Mouse (Mus musculus): ENCODE measurements around the gene Madcam1. TPM values are rescaled to one million over a fixed set of nuclear protein-coding genes. Genes with fewer than 3 reads are reported as not detected.

Madcam1 gene
- polyA plus RNA-seq, 1 experiment from 2014 or later: 31.8 TPM

DNA sequence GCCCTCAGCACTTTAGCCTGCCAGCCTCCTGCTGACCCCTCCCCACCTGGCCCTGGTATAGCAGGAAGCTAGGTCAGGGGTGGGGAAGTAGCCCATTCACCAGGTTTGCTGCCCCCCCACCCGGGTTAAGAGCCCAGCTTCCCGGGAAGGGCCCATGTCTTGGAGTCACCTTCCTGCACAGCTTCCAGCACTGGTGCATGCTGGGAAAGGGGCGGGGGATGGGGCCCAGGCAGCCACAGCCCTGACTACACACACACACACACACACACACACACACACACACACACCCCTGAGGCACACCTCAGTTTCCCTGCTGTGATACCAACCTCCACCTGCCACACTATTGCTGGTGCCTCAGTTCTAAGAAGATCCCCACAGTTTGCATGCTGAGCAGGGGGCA is 2.5 kb upstream of the Madcam1 start:
- no peaks in the 10 kb centered on the region for H3K27me3 ChIP-seq (replicated peaks; ENCODE audit: control insufficient read depth, insufficient read depth, low read length)
- H3K36me3 ChIP-seq (ENCODE audit: control insufficient read depth, insufficient read depth, low read length): no peaks in the 10 kb centered on the region
- 52% methylated on average over 3 of the region's 3 CpGs for WGBS
- no peak overlapping the region for H3K4me3 ChIP-seq (ENCODE audit: low read length)
- H3K4me2 ChIP-seq (ENCODE audit: low read depth, low read length): no peak overlapping the region
- H3K4me1 ChIP-seq (ENCODE audit: control insufficient read depth, insufficient read depth, low read length): no peaks in the 10 kb centered on the region
- ATAC-seq: 0 out of 2 replicates have a peak, but pooled peaks have one; percentile 11
- H3K9ac ChIP-seq (ENCODE audit: low read depth, low read length): no peak overlapping the region; the same call in 1 of the 2 replicates
- no peak overlapping the region for H3K27ac ChIP-seq (ENCODE audit: low read length)
- no peaks in the 10 kb centered on the region for H3K9me3 ChIP-seq (ENCODE audit: control insufficient read depth, low read length)

DNA sequence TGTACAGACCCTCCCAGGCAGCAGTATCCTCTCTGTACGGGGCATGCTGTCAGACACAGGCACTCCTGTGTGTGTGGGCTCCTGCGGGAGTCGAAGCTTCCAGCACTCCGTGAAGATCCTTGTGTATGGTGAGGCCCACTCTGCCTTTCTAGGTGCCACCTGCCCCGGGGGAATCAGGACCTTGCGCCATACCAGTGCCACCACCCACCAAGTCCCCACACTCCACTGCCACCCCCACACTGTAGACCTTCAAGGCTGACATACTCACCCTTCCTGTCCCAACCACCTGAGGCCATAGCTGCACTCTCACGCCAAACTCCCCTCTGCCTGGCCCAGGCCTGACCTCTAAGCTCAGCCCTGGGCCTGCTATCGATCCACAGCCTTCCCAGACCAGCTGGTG is 692 bp downstream of the Madcam1 start:
- no peak overlapping the region for H3K4me2 ChIP-seq (ENCODE audit: low read depth, low read length)
- peaks cover under 1% of the 10 kb centered on the region; the same call in 1 of the 2 replicates for H3K4me1 ChIP-seq (ENCODE audit: control insufficient read depth, insufficient read depth, low read length)

DNA sequence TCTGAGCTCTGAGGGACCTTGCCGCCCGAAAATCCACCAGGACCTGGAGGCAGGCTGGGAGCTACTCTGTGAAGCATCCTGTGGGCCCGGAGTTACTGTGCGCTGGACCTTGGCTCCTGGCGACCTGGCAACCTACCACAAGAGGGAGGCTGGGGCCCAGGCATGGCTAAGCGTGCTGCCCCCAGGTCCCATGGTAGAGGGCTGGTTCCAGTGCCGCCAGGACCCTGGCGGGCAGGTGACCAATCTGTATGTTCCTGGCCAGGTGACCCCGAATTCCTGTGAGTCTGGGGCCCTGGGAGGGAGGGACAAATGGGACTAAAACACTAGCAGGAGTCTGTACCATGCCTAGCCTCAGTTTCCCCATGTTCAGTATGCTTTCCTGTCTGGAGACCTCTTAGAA is 2.1 kb downstream of the Madcam1 start:
- Histone ChIP-seq H3K27ac (ENCODE audit: low read length) (no peak overlapping the region), H3K9ac (ENCODE audit: low read depth, low read length) (0 out of 2 replicates have a peak overlapping the region, but pooled peaks have one; percentile 21), H3K4me3 (ENCODE audit: low read length) (no peak overlapping the region), H3K4me1 (ENCODE audit: control insufficient read depth, insufficient read depth, low read length) (peaks cover 12% of the 10 kb centered on the region), H3K36me3 (ENCODE audit: control insufficient read depth, insufficient read depth, low read length) (no peaks in the 10 kb centered on the region), H3K4me2 (ENCODE audit: low read depth, low read length) (no peak overlapping the region), H3K27me3 (replicated peaks; ENCODE audit: control insufficient read depth, insufficient read depth, low read length) (no peaks in the 10 kb centered on the region), H3K9me3 (ENCODE audit: control insufficient read depth, low read length) (no peaks in the 10 kb centered on the region)
- 69% methylated on average over 9 of the region's 9 CpGs for WGBS
- ATAC-seq: no peak

More for the DNA sequence above, 692 bp downstream of the Madcam1 start:
- Histone ChIP-seq H3K4me3 (ENCODE audit: low read length) (0 out of 2 replicates have a peak overlapping the region, but pooled peaks have one; percentile 2), H3K9me3 (ENCODE audit: control insufficient read depth, low read length) (no peaks in the 10 kb centered on the region), H3K36me3 (ENCODE audit: control insufficient read depth, insufficient read depth, low read length) (no peaks in the 10 kb centered on the region), H3K27ac (ENCODE audit: low read length) (no peak overlapping the region), H3K27me3 (replicated peaks; ENCODE audit: control insufficient read depth, insufficient read depth, low read length) (no peaks in the 10 kb centered on the region), H3K9ac (ENCODE audit: low read depth, low read length) (no peak overlapping the region)
- no peak for ATAC-seq
- WGBS: 82% methylated on average over 8 of the region's 8 CpGs

DNA sequence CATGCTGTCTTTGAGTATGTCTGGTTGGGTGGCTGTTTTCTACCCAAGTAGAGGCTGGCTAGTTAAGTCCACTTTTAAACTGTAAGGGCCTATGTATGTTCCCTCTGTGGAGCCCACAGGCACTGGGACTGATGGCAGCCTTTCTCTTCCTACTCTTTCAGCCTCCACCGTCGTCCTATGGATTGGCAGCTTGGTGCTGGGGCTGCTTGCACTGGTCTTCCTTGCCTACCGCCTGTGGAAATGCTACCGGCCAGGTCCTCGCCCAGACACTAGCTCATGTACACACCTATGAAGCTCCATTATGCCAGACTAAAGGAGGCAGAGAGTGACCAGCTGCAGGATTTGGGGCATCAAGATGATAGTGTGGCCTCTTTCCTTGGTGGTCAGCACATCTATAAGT is 3.7 kb downstream of the Madcam1 start:
- no peak overlapping the region for H3K4me2 ChIP-seq (ENCODE audit: low read depth, low read length)
- ATAC-seq: no peak
- no peak overlapping the region for H3K27ac ChIP-seq (ENCODE audit: low read length)
- WGBS: 82% methylated on average over 5 of the region's 5 CpGs
- H3K36me3 ChIP-seq (ENCODE audit: control insufficient read depth, insufficient read depth, low read length): no peaks in the 10 kb centered on the region
- H3K4me3 ChIP-seq (ENCODE audit: low read length): no peak overlapping the region
- no peak overlapping the region for H3K9ac ChIP-seq (ENCODE audit: low read depth, low read length)
- H3K4me1 ChIP-seq (ENCODE audit: control insufficient read depth, insufficient read depth, low read length): peaks cover 12% of the 10 kb centered on the region
- no peaks in the 10 kb centered on the region for H3K9me3 ChIP-seq (ENCODE audit: control insufficient read depth, low read length)
- H3K27me3 ChIP-seq (replicated peaks; ENCODE audit: control insufficient read depth, insufficient read depth, low read length): no peaks in the 10 kb centered on the region

DNA sequence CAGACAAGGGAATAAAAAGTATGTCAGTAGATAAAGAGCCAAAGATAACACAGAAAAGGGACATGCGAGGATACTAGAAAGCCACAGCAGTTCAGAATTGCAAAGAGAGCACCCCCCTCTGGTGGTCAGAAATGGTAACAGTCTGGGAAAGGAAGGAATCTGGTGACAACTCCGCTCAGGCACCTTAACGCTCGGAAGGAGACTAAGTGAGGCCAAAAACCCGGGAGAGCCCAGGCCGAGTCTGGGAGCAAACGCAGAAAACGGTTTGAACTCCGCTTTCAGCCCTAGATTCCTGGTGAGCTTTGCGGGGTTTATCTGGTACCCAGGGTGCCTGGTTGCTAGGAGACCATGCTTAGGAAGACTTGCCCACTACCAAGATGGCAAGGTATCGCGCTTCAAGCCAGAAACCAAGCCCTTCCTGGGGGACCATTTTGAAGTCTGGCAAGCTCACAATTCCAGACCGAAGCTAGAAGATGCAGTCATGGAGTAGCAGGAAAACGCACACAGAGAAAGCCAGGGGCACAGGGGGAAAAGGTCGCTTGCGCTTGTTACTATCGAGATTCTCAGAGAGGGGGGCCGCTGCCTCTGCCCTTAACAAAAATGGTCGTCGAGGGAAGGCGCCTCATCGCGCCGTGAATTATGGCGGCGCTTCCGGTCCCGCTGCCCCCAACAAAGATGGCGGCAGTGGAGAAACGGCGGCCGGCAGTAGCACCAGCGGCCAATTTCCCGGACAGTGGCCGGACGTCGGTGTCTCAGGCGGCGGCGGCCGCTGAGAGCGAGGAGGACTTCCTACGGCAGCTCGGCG is 4.6 kb downstream of the Madcam1 start, which contains the start of gene Tpgs1:
Gene Tpgs1 (plus strand): TSS at position 599 of the 805 bp plus-strand sequence.
- Histone ChIP-seq H3K9ac (ENCODE audit: low read depth, low read length) (peak within 1 kb of the TSS; percentile 90), H3K27ac (ENCODE audit: low read length) (peak within 1 kb of the TSS; percentile 92), H3K36me3 (ENCODE audit: control insufficient read depth, insufficient read depth, low read length) (no peaks in the 10 kb centered on the region), H3K9me3 (ENCODE audit: control insufficient read depth, low read length) (no peaks in the 10 kb centered on the region), H3K27me3 (replicated peaks; ENCODE audit: control insufficient read depth, insufficient read depth, low read length) (no peaks in the 10 kb centered on the region), H3K4me3 (ENCODE audit: low read length) (peak within 1 kb of the TSS; percentile 93), H3K4me2 (ENCODE audit: low read depth, low read length) (peak within 1 kb of the TSS; percentile 91), H3K4me1 (ENCODE audit: control insufficient read depth, insufficient read depth, low read length) (peaks cover 12% of the 10 kb centered on the region)
- WGBS: under 1% methylated on average over 45 of the region's 45 CpGs
- peak; percentile 81 for ATAC-seq

DNA sequence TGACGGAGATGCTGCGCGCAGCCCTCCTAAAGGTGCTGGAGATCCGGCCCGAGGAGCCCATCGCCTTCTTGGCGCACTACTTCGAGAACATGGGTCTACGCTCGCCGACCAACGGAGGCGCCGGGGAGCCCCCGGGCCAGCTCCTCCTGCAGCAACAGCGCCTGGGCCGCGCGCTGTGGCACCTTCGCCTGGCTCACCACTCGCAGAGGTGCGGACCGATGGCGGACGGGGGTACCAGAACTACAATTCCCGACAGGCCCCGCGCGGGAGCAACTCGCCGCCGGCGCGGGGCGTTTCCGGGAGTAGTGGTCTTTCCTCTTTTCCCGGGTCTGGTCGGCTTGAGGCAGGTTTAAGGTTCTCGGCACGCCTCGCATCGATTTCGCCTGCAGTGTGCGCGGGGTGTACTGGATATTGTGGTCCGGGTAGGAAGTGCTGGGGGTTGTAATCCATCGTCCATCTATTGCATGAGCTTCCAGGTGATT is 5.3 kb downstream of the Madcam1 start:
- WGBS: 0% methylated on average over 47 of the region's 47 CpGs

DNA sequence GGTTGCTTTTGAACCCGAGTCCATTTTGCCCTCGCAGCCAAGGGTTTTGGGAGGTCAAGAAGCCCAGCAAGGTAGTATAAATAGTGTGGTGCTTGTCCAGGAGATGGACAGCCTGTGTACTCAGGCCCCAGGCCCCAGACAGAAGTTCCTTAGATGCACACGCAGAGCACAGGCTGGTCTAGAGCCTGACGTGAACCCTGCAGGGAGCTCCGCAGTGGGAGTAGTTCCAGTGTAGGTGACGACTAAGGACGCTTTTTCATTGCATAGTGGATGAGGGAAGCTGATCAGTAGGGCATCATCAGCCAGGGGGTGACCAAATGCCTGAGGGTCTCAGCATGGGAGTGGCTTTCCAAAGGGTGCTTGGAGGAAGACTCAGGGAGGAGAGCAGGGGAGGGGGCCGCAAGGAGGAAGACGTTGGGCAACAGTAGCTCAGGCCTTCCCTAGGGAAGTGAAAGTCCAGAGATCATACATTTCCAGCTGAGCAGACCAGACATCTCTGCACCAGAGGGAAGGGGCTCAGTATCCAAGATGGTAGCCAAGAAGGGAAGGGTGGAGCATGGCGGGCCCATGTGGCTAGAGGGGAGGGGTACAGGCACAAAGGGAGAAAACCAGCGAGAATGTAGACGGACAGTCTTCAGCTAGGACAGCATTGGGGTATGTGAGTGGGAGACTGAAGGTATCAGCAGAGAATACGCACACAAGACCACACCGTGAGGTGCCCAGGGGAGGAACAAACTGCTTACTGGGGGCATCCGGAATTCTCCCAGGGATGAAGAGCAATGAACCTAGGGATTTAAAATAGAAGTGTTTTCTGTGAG is 5.9 kb downstream of the Madcam1 start:
- 31% methylated on average over 15 of the region's 15 CpGs for whole genome bisulfite sequencing
- no peaks in the 10 kb centered on the region for H3K36me3 ChIP-seq (ENCODE audit: control insufficient read depth, insufficient read depth, low read length)
- ATAC-seq: peak; percentile 35
- H3K4me2 ChIP-seq (ENCODE audit: low read depth, low read length): peak overlapping the region; percentile 91
- peak overlapping the region; percentile 92 for H3K27ac ChIP-seq (ENCODE audit: low read length)
- peaks cover 12% of the 10 kb centered on the region for H3K4me1 ChIP-seq (ENCODE audit: control insufficient read depth, insufficient read depth, low read length)
- no peaks in the 10 kb centered on the region for H3K9me3 ChIP-seq (ENCODE audit: control insufficient read depth, low read length)
- peak overlapping the region; percentile 90 for H3K9ac ChIP-seq (ENCODE audit: low read depth, low read length)
- no peaks in the 10 kb centered on the region for H3K27me3 ChIP-seq (replicated peaks; ENCODE audit: control insufficient read depth, insufficient read depth, low read length)
- H3K4me3 ChIP-seq (ENCODE audit: low read length): peak overlapping the region; percentile 93

More for the DNA sequence above, 5.3 kb downstream of the Madcam1 start:
- peak; percentile 68 for ATAC-seq
- Histone ChIP-seq H3K9ac (ENCODE audit: low read depth, low read length) (peak overlapping the region; percentile 90), H3K36me3 (ENCODE audit: control insufficient read depth, insufficient read depth, low read length) (no peaks in the 10 kb centered on the region), H3K4me2 (ENCODE audit: low read depth, low read length) (peak overlapping the region; percentile 91), H3K27me3 (replicated peaks; ENCODE audit: control insufficient read depth, insufficient read depth, low read length) (no peaks in the 10 kb centered on the region), H3K4me3 (ENCODE audit: low read length) (peak overlapping the region; percentile 93), H3K27ac (ENCODE audit: low read length) (peak overlapping the region; percentile 92), H3K9me3 (ENCODE audit: control insufficient read depth, low read length) (no peaks in the 10 kb centered on the region), H3K4me1 (ENCODE audit: control insufficient read depth, insufficient read depth, low read length) (peaks cover 12% of the 10 kb centered on the region)

DNA sequence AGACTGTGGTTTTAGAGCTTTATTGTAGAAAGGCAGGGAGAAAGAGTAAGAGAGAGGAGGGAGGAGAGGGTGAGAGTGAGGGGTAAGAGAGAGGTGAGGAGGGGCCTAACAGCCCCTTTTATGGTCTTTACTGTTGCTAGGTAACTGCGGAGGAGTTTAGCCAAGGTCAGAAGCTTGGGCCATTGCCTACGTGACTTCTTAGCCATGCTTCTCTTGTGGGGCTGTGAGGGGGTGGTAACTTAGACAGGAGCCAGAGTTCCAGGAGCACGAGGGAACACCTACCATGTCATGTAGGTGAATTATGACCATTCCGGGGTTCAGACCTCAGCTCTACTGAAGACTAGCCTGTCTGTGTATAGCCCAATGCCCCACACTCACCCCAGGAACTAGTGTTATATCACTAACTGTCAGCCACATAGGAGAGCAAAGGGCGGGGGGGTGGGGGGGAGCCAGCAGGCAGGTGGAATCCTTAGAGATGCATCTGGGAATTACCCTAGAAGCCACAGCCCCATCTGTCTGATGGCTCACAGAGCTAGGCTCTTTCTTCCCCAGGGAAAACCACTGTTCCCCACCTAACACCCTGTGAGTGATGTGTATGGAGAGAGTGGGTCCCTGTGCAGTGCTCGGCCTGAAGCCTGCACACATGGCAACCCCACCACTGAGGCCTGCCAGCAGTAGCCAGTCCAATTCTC is 7.2 kb downstream of the Madcam1 start:
- Histone ChIP-seq H3K27ac (ENCODE audit: low read length) (no peak overlapping the region), H3K36me3 (ENCODE audit: control insufficient read depth, insufficient read depth, low read length) (no peaks in the 10 kb centered on the region), H3K9ac (ENCODE audit: low read depth, low read length) (no peak overlapping the region; the same call in 1 of the 2 replicates), H3K9me3 (ENCODE audit: control insufficient read depth, low read length) (no peaks in the 10 kb centered on the region), H3K27me3 (replicated peaks; ENCODE audit: control insufficient read depth, insufficient read depth, low read length) (no peaks in the 10 kb centered on the region), H3K4me2 (ENCODE audit: low read depth, low read length) (peak overlapping the region; percentile 91; the same call in 1 of the 2 replicates), H3K4me3 (ENCODE audit: low read length) (no peak overlapping the region), H3K4me1 (ENCODE audit: control insufficient read depth, insufficient read depth, low read length) (peaks cover 12% of the 10 kb centered on the region)
- ATAC-seq: no peak
- WGBS: 45% methylated on average over 6 of the region's 6 CpGs
